Mouse (Mus musculus) brain, embryonic 14.5 days (tissue): ENCODE results near the gene Ndrg3.

Experiments used
- CTCF ChIP-seq: fragments of 200-500 bp; IDR thresholded peaks from 2 replicates; pipeline ENCODE4 v1.5.1; 2012; ENCODE audit warnings: inconsistent platforms, mild to moderate bottlenecking, moderate library complexity, borderline replicate concordance; ENCODE audit not compliant: insufficient read depth, insufficient read length; ENCODE audit errors: extremely low read depth
- POLR2A ChIP-seq: fragments of 200-500 bp; IDR thresholded peaks from 2 replicates; pipeline ENCODE4 v1.6.1; 2012; ENCODE audit warnings: mild to moderate bottlenecking, inconsistent platforms, borderline replicate concordance; ENCODE audit not compliant: poor library complexity, insufficient read depth, insufficient read length, severe bottlenecking; ENCODE audit errors: extremely low read depth

GRCm38 (mm10) chr2:156879541-156879940 lies 112.3 kb downstream of the Ndrg3 start:
- TF ChIP-seq CTCF: no peak
- no peak for TF ChIP-seq POLR2A
